Mouse (Mus musculus): Measurements from ENCODE around the gene Specc1l. TPM values are rescaled to one million over a fixed set of nuclear protein-coding genes. Genes with fewer than 3 reads are reported as not detected.
A peak's percentile ranks its signal among the peaks of the same experiment; 100 is the strongest.

The Specc1l gene
- total RNA-seq (2017): 51.6 and 62.9 TPM in 2 replicates

GRCm38 (mm10) chr10:75211807-75212645 lies at the start of gene Specc1l:
Gene Specc1l, plus strand, starts transcription at chr10:75212073.
- peak; percentile 98 for ATAC-seq (replicated peaks; ENCODE audit: low read depth, poor library complexity, severe bottlenecking)

DNA sequence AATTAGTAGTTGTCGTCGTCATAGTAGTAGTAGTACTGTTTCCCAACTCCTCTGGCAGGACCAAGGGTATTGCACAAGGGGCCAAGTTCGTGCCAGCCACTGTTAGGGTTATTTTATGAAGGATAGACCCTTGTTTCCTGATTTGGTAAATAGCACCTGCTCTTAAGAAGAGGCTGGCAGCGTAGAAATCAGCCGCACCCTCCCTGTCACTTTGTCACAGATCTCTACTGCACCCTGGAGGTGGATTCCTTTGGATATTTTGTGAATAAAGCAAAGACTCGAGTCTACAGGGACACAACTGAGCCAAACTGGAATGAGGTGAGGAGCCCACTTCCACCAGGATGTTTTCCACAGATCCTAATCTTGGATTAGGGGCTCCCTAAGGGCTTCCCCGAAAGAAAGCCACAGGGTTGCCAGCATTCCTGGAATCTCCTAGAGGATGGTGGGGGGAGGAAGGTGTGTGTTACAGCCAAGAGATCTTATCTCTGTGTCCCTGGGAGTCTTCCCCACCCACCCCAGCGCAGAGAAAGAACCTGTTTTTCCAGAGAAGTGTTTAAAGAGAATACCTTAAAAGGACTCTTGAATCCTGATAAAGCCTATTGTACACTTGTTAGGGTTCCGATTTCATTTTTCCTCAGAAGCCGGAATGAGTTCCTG lies 45.9 kb upstream of the Specc1l start:
- ATAC-seq (replicated peaks; ENCODE audit: low read depth, poor library complexity, severe bottlenecking): no peak

GRCm38 (mm10) chr10:75166601-75167000 lies 45.3 kb upstream of the Specc1l start:
- ATAC-seq (replicated peaks; ENCODE audit: low read depth, poor library complexity, severe bottlenecking): no peak

- ATAC-seq (replicated peaks; ENCODE audit: low read depth, poor library complexity, severe bottlenecking): peak; percentile 75
These were observed 41.5 kb upstream of the Specc1l start for GRCm38 (mm10) chr10:75170207-75170850.

DNA sequence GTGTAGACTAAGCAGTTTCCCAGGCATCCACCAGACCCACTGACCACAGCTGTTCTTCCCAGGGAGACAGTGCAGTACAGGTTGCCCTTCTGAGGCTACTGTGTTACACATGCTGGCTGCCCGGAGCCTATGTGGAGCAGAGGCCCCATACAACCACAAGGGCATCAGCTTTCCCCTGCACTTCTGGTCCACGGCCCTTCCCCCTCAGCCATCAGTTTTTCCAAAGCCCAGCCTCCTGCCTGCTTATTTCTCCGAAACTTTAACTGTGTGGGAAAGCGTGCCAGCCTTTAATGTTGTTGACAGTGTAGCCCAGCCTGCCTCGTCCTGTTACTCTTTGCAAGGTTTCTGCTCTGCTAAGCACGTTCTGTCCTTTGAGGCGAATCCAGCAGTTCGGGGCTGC lies 38.8 kb upstream of the Specc1l start:
- no peak for ATAC-seq (replicated peaks; ENCODE audit: low read depth, poor library complexity, severe bottlenecking)

DNA sequence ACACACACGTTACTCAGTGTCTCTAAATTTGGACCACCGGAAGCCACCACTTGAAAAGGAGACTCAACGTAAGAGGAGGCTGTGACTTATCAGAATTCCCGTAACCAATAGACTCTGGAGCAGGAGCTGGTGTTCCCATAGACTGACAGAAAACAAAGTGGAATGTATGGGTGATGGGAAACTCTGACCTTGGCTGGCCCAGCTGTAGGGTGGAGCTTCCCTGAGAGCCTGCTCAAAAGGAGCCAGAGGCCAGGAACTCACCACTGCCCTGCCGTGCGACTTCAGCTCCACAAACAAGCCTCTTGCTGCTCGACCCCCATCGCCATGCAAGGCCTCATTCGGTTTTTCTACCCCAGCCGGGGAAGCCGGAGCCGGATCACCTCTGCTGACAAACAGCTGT lies 38.2 kb upstream of the Specc1l start:
- ATAC-seq (replicated peaks; ENCODE audit: low read depth, poor library complexity, severe bottlenecking): no peak

- ATAC-seq (replicated peaks; ENCODE audit: low read depth, poor library complexity, severe bottlenecking): no peak
These were observed 35.4 kb upstream of the Specc1l start for GRCm38 (mm10) chr10:75176494-75176893.

DNA sequence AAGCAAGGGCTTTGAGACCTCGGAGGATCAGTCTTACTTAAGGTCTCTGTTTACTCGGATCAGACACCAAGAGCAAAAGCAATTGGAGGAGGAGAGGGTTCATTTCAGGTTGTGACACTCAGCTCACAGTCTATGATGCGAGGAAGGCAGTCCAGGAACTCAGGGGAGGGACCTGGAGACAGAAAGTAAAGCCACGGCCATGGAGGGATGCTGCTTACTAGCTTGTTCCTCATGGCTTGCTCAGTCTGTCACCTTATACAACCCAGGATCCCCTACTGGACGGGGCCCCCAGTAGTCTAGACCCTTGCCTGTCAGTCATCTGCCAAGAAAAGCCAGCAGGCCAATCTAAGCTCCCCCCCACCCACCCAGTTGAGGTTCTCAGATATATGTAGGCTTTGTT lies 33.0 kb upstream of the Specc1l start:
- no peak for ATAC-seq (replicated peaks; ENCODE audit: low read depth, poor library complexity, severe bottlenecking)

- peak; percentile 79 for ATAC-seq (replicated peaks; ENCODE audit: low read depth, poor library complexity, severe bottlenecking)
These were observed 29.6 kb upstream of the Specc1l start for GRCm38 (mm10) chr10:75182151-75182774.

DNA sequence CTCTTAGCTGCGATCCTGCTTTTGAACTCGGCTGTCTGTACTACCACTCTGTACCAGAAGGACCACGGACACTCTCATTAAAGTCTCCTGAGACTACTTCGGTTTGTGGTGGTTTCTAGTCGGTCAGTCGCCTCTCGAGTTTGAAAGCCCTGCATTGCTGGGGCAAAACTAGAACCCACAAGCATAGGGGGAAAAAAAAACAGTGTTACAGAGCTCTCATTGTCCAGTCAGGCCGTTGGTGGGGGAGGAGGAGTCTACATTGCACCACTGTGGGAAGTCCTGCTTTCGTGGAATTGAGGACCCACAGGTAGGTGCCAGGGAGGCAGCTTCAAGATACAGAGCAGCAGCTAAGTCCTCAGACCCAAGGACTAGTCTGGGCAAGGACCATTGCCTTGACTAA lies 27.0 kb upstream of the Specc1l start:
- no peak for ATAC-seq (replicated peaks; ENCODE audit: low read depth, poor library complexity, severe bottlenecking)

DNA sequence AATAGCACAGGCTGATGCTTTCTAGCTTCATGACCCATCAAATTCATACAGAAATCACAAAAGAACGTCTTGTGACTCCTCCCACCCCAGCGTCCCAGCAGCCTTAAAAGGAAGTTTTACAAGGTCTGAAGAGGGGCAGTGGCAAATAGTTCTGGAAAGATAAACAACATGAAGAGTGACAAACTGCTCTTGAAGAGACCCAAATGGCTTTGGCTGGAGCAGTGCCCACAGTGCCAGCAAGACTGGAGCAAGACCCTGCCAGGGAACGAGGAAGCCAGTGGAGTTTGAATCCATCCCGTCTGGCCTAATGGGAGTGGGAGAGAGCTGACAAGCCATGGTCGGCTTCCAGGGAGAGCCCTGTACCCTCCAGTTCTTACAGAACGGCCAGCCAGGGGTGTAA lies 25.3 kb upstream of the Specc1l start:
- no peak for ATAC-seq (replicated peaks; ENCODE audit: low read depth, poor library complexity, severe bottlenecking)

DNA sequence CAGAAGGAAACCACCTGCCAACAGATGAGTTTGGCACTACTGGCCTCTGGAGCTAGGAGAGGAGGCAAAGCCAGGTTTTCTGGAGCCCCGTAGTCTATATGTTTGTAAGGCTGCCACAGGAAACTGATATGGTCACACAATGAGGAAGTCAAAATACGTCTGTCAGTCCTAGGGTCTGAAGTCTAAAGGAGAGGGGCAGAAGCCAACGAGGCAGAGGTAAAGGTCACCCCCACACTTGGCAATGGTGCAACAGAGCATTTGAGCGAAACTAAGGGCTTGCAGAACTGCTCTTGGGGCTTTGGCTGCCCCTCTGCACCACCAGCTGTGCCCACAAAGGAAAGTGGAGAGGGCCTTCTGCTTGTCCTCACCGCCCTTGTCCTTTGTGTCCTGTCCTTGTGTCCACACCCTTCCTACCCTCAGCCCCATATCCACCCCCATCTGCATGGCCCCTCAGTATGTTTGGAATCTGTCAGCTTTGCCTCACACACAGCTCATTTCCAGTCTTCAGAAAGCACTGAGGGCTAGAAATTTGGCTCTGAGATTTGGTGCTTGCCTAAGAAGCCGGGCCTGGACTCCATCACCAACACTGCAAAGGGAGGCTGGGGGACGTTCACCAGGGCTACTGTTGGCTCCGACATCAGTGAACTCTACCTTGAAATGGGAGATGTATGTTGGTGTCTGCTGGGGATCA lies 24.4 kb upstream of the Specc1l start:
- ATAC-seq (replicated peaks; ENCODE audit: low read depth, poor library complexity, severe bottlenecking): peak; percentile 86

GRCm38 (mm10) chr10:75191647-75192046 lies 20.2 kb upstream of the Specc1l start:
- ATAC-seq (replicated peaks; ENCODE audit: low read depth, poor library complexity, severe bottlenecking): peak; percentile 53; the same call in 1 of the 2 replicates

GRCm38 (mm10) chr10:75197817-75198216 lies 14.1 kb upstream of the Specc1l start:
- ATAC-seq (replicated peaks; ENCODE audit: low read depth, poor library complexity, severe bottlenecking): no peak

- ATAC-seq (replicated peaks; ENCODE audit: low read depth, poor library complexity, severe bottlenecking): no peak
These were observed 11.1 kb upstream of the Specc1l start for GRCm38 (mm10) chr10:75200733-75201132.

DNA sequence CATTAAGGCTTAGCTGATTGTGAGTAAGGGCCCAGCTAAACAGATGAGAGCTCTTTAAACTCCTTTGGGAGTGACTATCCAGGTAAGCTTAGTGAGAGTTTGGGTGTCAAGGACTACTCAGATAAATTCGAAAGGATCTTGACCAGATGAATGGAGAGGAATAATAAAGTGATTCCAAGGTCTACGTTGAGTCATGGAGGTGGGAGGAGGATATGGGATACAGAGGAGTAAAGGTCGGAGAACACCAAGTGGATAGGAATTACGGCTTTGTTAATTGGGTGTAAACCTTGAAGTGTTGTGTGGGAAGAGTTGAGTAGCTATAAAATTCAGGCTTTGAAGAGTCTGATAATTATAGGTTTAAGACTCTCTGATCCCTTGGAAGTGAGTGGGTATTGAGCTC lies 5.7 kb upstream of the Specc1l start:
- ATAC-seq (replicated peaks; ENCODE audit: low read depth, poor library complexity, severe bottlenecking): no peak

DNA sequence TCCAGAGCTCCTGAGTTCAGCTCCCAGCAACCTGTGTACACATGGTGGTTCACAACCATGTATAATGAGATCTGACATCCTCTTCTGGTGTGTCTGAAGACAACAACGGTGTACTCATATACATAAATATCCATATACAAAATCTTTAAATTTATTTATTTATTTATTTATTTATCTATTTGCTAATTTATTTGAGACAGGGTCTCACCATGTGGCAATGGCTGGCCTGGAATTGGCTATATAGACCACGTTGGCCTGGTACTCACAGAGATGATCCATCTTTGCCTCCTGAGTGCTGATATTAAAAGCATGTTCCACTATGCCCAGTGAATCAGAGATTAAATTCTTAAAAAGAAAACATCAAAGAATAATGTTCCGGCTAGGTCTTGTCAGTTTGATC lies 1.0 kb upstream of the Specc1l start:
- no peak for ATAC-seq (replicated peaks; ENCODE audit: low read depth, poor library complexity, severe bottlenecking)

- no peak for ATAC-seq (replicated peaks; ENCODE audit: low read depth, poor library complexity, severe bottlenecking)
These were observed 1.1 kb downstream of the Specc1l start for GRCm38 (mm10) chr10:75212981-75213380.

- no peak for ATAC-seq (replicated peaks; ENCODE audit: low read depth, poor library complexity, severe bottlenecking)
These were observed 8.8 kb downstream of the Specc1l start for GRCm38 (mm10) chr10:75220722-75221121.

All from common myeloid progenitor, adult 5-6 weeks (primary cell).